Mouse (Mus musculus): ENCODE data around the gene Il20.
A peak's percentile ranks its signal among the peaks of the same experiment; 100 is the strongest.

The Il20 gene

DNA sequence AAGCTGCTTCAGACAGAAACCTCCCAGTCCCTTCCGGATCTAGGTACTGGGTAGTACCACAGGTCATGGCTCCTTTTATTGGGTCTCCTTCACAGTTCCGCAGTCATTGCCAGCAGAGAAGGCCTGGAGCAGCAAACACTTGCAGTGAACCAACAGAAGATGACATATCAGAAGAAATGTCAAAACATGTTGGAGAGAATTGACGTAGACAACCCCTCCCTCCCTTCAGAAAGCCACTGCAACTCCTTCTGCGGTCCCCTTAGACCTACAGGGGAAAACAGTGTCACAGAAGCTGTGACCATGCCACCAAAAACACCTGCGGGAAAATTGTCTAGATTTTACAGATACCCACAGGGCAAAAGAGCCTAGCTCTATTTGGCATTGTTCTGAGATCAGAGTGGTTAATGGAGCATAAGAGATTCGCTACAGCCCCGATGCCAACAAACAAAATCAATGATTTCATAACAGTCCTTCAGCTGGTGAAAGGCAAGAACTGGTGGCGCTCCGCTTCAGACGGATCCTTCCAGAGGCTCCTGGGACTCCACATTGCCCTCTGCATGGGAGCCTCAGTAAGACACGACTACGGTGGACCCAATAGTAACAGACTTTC is at the start of gene Il20:
Gene Il20, minus strand, starts transcription at position 51 of the 610 bp plus-strand sequence.
- DNase-seq: no peak

DNA sequence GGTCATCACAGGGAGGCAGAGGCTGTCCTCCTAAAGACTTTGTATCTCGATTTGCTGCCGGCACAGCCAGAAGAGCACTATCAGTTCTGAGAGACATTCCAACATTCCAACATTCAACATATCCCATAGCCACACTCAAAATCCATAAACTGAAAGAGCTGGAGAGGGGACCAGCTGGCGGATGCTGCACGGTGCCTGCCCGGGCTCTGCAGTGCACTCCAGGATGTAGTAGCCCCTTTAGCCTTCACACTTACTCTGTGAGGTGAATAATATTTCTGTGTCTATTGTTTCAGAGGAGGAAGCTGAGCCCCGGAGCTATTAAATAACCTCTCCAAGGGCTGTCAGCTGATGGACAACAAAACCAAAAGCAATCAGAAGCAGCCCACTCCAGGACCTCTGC is 35.7 kb upstream of the Il20 start:
- no peak for DNase-seq

DNA sequence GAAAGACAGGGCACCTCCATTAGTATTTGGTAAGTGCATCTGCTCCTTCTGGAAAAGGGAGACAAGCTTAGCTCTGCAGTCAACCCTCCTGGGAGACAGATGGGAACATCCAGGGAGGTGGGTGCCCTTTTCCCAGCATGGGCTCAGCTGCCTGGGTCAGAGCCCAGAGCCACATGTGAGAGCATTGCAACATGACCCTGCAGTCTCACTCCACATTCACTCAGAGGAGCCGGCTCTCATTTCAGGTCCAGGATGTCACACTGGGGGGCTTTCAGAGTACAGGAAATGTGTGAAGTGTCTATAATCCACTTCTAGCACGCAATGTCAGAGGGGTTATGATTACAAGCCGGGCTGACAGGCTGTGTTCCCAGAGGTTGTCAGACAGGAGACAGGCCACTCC is 30.6 kb upstream of the Il20 start:
- DNase-seq: no peak

DNA sequence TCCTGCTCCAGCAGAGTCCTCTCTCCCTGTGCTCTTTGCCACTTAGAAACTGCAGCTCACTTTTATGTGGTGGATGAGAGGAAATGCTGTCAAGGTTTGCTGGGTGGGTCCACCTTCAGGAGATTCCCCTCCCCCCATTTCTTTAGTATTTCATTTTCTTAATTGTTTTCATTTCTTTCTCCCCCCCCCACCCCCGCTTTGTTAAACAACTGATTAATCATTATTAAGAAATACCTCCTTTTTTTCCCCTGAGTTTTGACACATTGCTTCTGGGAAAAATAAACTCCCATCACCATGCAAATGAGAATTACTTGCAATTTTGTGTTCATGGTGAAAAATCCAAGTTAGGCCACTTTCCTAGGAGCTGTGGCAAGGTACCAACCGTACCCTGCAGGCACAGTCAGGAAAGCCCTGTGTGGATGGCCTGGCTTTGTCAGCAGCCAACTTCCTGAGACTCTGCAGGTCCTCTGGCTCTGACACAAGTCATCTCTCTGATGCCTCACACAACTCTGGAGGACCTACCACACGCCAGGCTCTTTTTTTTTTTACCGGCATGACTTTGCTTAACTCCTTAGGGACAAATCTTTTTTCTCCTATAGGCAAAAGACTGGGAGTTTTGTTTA is 28.9 kb upstream of the Il20 start, which contains the start of gene Il19:
Gene Il19, minus strand, starts transcription at position 51 of the 623 bp plus-strand sequence.
- DNase-seq: no peak

DNA sequence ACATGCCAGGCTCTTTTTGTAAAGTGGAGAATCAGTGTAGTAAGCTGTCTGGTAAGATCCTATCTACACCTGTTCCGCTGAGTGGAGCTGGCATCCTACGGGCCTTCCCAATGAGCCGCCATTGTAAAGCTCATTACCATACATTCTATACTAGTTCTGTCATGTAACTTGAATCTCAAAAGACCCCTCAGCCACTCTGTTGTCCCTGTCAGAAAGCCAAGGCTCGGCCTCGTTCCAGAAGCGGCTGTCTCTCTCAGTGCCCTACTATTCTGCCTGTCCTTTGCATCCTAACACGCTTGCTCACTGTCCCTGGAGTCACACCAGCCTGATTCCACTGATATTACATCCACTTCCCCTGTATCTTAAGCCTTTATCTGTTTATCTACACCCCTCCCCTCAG is 26.9 kb upstream of the Il20 start:
- DNase-seq: no peak

DNA sequence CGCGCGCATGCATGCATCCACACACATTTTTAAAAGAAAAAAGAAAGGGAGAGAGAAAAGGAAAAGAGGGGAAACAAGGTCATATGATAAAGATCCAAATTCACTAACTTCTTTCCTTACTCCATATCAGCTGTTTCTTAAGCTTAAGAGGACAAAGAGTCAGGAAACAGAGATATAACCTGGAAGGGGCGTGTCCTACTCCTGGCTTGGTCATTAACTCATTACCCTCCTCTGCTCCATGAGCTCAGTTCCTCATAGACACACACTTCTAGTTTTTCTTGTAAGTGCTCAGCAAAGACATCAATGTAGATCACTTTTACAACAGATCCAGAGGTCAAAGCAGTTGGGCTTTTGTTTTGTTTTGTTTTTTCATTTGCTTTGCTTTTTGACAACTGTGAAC is 25.9 kb upstream of the Il20 start:
- DNase-seq: no peak

DNA sequence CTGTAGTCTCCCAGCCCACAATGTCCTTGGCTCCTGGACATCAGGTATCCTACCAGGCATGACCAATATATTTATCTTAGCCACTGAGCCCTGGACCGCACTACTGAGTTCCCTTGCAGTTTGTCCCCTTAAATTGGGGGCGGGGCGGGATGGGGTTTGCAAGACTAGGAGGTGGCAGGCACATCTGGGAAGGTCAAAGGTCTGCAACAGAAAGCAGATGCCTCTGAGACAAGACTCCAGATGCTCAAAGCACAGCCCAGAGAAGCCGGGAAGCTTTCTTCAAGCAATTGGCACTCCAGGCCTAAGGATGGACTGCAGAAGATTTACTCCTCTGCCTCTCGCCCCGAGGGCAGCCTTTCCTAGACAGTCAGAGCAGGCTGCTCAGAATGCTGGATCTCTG is 25.1 kb upstream of the Il20 start:
- no peak for DNase-seq

DNA sequence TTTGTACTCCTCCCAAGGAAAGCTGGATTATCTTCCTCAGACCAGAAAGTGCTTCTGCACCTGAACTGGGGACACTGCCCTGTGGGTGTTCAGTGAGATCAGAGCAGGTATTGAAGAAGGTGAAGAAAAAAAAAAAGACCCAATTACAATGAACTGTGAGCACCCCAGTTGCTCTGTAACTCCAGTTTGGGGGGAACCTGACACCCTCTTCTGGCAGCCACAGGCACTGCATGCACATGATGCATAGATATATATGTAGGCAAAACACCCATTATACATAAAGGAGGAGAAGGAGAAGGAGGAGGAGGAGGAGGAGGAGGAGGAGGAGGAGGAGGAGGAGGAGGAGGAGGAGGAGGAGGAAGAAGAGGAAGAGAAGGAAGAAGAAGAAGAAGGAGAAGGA is 15.2 kb upstream of the Il20 start:
- no peak for DNase-seq

DNA sequence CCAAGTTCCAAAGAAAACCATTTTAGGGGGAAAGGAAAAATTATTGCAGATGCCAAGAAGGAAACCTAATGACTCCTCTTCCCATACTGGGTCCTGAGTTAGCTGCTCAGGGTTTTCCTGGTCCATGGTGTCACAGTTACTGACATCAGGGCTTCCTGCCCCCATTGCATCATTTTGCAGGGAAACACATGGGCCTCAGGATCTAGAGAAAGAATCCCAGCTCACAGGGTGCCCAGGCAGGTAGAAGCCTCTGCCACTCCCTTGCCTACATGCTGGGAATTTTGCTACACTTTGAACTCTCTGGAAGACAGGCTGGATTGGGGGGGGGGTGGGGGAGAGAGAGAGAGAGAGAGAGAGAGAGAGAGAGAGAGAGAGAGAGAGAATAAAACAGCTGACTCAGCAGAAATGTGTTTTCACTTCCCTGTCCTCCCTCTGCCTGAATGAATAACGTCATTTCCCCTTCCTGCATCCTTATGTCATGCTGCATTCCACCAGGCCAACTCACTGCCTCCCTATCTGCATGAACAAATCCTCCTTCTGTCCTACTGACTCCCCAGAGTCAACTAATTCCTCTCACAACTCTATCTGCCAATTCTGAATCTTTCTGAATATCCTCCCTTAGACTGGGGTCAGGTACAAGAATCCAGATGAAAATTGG is 7.2 kb upstream of the Il20 start:
- DNase-seq: no peak

DNA sequence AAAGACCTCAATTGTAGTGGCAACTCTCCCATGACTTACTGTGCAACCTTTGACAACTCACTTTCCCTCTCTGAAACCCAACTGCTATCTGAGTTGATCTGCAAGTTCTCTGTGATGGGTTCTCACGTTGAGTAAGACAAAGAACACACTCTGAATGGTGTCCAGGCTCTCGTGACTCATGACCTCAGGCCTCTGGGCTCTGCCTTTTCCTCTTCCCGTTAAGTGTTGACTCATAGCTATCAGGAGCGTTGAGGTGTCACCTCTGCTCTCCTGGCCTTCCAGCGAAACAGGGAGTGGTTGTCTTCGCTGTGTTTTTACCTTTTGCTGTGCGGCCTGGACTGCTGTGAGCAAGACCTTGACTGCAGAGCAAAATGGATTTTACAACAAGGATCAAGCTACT is 8.7 kb downstream of the Il20 start:
- no peak for DNase-seq

DNA sequence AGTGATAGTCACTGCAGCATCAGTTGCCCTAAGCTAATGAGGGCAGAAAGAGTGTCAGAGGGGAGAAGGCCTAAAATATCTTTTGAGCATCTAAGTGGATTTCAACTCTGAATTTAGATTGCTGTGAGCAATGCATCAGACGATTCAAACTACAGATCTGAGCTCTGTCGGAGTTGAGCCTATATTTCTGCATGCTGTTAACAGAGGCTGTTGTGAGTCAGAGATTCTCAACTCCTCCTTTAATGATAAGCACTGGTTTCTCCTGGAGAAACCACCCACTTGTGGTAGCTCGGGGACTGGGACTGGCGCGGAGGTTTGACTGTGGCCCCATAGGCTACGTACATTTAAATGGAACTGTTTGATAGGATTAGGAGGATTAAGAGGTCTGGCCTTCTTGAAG is 16.8 kb downstream of the Il20 start:
- DNase-seq: no peak

DNA sequence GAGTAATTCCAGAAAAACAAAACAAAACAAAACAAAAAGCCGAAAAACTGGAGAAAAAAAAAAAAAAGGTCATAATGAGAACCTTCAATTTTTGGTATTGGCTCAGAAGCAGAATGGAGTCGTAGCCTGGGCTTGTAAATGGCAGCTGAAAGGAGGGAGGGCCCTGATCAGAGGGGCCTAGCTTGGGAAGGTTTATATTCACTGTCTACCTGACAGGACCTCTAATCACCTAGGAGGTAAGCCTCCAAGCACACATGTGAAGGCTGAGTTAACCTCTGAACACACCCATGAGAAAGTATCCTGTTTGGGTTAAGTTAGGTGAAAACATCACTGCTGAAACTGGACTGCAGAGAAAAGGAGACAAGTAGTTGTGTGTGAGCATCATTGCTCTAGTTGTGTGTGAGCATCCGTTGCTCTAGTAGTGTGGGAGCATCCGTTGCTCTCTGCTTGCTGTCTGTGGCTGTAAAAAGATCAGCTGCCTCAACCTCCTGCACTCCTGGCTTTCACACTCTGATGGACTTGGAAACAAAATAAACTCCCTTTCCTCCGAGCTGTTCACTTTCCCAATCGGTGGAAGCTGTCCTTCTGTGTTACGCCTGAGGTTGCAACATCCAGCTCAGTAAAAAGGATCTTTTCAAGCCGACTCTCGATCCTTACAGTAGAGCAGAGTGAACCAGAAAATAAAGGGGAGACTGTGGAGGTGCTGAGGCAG is 17.8 kb downstream of the Il20 start:
- no peak for DNase-seq

DNA sequence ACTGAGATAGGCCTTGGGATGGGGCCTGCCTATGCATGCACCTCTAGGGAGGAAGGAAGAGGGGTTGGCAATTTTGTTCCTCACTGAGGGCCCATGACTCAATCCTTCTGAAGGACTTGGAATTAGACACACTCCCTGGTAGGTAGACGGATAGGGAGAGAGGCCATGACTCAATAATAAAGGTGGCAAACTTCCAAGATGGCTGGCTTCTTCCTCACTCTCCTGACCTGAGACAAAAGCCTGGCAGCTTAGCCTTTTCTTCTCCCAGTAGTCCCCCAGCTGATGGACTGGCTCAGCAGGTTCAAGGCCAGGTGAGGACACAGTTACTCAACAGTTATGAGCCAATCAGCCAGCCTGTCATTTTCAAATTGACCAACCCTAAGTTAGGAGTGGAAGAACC is 18.8 kb downstream of the Il20 start:
- DNase-seq: no peak

DNA sequence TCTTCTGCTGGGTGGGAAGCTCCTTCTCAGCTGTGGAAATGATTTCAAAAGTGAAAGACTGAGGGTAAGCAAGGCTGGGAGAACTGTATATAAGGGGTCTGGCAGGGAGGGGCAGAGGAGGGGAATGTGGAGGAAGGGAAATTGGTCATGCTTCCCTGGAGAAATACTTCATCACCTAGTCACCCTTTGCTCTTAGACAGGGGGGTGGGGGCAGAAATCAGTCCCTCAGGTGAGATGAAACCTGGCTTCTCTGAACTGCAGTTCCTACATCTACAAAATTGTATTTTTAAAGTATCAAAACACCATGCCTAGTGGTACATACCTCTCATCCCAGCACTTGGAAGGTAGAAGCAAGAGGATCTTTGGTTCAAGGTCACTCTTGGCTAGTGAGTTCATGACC is 23.9 kb downstream of the Il20 start, which contains the start of gene Il24:
Gene Il24, minus strand, starts transcription at position 101 of the 400 bp plus-strand sequence.
- DNase-seq: no peak

DNA sequence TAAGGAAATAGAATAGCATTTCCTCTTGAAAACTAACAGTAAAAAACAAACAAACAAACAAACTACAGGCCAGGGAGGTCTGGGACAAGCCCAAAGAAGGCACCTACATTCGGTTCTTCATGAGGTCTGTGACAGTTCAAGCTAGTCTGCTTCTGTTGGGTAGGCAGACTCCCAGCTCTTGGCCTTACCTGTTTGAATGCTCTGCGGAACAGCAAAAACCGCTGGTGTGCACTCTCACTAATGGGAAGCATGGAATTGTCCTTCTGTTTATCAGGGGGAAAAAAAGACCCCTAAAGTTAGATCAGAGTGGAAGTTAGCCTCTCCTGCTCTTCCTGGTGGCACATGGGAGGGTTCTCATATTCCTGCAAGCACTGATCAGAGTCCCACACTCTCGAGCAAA is 28.1 kb downstream of the Il20 start:
- no peak for DNase-seq

DNA sequence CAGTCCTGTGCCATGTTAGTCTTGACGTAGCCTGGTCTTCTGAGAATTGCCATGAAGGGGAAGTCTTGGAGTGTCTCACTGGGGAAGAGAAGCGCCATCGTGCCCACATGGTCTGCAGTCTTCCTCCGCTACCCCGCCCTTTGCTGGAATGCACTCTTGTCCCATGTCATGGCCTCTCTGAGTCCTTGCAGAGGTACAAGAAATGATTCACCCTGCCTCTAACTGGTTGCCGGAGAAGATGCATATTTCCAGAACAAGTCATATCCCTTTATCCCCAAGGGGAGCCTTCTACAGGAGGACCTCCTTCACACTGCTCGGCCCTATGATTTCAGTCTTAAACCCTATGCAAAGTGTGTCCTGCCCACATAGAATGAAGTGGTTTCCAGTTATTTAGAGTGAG is 31.3 kb downstream of the Il20 start:
- no peak for DNase-seq

DNA sequence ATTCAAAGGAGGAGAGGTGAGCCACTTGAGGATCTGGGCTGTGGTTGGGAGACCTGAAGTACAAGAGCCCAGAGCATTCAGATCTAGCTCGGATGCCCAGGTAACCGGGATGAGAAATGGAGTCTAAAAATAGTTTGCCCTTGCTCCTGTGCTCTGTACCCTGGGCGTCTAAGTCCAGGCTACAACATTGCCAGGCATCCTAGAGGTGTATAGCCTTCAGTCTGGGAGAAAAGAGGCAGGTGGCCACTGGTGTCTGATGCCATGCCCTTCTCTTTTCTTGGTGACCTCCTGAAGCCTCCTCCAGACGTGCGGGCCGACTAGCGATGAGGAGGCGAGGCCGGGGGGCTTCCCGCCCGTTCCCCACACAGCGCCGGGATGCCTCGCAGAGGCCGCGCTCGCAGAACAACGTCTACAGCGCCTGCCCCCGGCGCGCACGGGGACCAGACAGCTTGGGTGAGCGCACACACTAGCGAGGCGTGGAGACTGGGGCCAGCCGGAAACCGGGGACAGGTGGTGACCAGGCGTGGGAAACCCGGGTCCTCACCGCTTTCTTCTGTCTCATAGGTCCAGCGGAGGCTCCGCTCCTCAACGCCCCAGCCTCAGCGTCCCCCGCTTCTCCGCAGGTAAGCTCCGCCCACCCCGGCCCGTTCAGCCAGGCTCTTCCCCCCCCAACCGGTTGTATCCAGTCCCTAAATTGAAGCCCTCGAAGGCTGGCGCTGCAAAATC is 33.2 kb downstream of the Il20 start:
- DNase-seq: peak; percentile 12

DNA sequence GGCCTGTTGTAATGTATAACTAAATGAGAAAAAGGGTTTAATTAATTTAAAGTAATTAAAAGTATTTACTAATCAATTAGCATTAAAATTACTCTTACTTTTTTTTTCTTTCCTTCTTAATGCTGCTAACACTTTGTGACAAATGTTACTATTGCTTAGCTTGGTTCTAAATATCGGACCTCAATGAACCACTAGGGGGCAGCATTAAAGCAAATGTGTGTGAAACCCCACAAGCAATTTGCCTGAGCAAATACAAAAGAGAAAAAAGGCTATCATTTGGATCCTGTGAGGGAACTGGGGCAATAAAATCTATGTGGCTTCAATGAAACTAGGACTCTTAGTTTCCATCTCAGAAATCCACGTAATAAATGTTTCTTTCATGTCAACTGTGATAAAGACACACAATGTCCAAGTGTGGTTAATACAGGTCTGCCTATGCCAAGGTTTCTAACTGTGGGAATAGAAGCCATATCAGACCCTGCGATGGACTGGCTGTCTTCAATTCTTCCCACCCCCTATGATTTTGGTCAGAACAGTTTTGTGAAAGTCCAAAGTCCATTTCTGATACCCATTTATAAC is 34.2 kb downstream of the Il20 start:
- DNase-seq: peak; percentile 13

DNA sequence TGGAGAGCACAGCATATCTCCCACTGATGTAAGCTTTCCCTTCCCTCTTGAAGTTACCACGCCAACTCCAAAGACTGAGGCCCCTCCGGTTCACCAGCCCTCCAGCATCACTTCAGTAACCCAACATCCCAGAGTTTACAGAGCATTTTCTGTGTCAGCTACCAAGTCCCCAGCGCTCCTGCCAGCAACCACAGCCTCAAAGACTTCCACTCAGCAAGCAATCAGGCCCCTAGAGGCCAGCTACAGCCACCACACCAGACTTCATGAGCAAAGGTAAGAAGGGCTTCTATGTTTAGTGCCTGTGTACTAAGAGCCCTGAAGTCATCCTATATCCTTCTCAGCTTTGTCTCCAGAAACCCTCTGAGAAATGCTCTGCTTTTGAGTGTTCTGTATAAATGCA is 35.3 kb downstream of the Il20 start:
- no peak for DNase-seq

DNA sequence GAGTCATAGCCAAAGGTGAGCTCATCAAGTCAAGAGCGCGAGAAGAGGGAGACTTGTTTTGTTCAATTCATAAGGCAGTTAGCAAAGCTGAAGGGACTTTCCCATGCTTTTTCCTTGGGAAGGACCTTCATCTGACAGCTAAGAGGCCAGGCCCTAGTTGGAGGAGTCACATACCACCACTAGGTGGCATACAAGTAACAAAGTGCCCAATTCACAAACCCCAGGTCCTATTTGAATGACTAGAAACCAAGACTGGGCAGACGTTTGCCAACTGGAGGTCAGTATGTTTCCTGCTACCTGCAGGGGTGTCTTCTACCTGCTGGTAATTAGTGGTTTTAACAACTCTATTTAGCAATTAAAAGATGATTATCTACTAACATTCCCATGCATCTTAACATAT is 36.1 kb downstream of the Il20 start:
- peak; percentile 29 for DNase-seq

DNA sequence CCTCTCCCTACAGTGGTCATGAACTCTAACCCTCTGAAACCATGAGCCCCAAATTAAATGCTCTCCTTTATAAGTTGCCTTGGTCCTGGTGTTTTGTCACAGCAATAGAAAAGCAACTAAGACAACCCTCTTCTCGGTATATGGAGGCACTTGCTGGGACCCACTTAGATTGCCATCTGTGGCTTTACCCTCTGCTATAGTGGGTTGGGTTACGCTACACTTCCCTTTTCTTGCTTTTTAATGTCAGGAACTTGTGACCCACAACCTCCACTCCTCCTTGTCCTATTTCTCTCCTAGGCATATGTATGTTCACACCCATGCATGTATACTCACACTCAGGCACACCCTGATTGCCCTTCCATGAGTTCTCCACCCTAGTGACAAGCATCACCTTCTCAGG is 38.3 kb downstream of the Il20 start:
- DNase-seq: no peak

DNA sequence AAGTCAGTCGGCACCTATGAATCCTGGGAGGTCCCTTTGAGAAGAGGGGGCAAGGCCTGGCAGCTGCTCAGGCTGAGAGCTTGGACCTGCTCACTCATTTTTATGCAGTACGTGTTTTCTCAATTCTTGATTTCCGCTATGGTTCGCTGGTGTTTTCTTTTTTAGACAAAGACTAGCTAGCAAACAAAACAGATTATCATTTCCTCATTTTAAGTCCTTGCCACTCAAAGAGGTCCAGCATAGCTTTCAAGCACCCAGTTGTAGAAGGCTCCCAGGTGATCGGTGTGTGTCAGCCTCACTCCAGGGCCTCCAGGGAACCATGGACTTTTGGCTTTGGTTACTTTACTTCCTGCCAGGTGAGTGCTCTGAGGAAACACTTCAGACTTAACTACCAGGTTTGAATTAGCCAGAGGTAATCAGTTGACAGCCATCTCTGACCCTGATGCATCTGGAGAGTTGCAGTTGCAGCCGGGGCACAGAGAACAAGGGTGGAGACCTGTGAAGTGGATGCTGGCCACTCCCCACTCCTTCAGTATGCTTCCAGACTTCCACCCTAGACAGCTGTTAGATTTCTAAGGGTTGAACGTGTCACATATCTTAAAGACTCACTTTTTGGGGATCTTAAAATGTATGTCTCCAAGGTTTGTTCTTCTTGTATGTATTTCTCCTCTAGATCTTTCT is 45.6 kb downstream of the Il20 start, which contains the start of gene Fcmr:
Gene Fcmr, plus strand, starts transcription at position 129 of the 681 bp plus-strand sequence.
- DNase-seq: no peak
